Mouse (Mus musculus) forebrain, postnatal 0 days (tissue): Measurements from ENCODE around the gene Itgae. TPM values are rescaled to one million over a fixed set of nuclear protein-coding genes. Genes with fewer than 3 reads are reported as not detected.
A peak's percentile ranks its signal among the peaks of the same experiment; 100 is the strongest.

Experiments
- ATAC-seq: fragments of 200-750 bp; cut with Nextera tagmentation; 2 replicates; pipeline ENCODE4 v1.8.0; 2017; ENCODE audit warnings: mild to moderate bottlenecking, moderate library complexity
- DNase-seq: peaks from one replicate; pipeline ENCODE4 v3.0.0-alpha.2; 2015
- H3K27ac ChIP-seq: fragments of 300-500 bp; sonication (generic); 2 replicates; pipeline ENCODE4 v1.5.1; 2014; ENCODE audit warnings: low read depth, mild to moderate bottlenecking, antibody characterized with exemption, low read length, moderate library complexity, mixed read lengths
- H3K27me3 ChIP-seq: fragments of 300-500 bp; sonication (generic); 2 replicates; pipeline ENCODE4 v1.6.1; 2014; ENCODE audit warnings: mild to moderate bottlenecking, low read length, mixed read lengths; ENCODE audit not compliant: insufficient read depth
- H3K36me3 ChIP-seq: fragments of 300-500 bp; sonication (generic); 2 replicates; pipeline ENCODE4 v1.6.1; 2014; ENCODE audit warnings: mild to moderate bottlenecking, moderate library complexity; ENCODE audit not compliant: insufficient read depth
- H3K4me1 ChIP-seq: fragments of 300-500 bp; sonication (generic); 2 replicates; pipeline ENCODE4 v1.6.1; 2014; ENCODE audit warnings: antibody characterized with exemption; ENCODE audit not compliant: insufficient read depth
- H3K4me2 ChIP-seq: fragments of 300-500 bp; sonication (generic); 2 replicates; pipeline ENCODE4 v1.6.1; 2014; ENCODE audit warnings: low read depth, mild to moderate bottlenecking, moderate library complexity
- H3K4me3 ChIP-seq: fragments of 300-500 bp; sonication (generic); 2 replicates; pipeline ENCODE4 v1.5.1; 2014; ENCODE audit warnings: low read depth, low read length, mixed read lengths
- H3K9ac ChIP-seq: fragments of 300-500 bp; sonication (generic); 2 replicates; pipeline ENCODE4 v1.6.1; 2014; ENCODE audit warnings: mild to moderate bottlenecking
- H3K9me3 ChIP-seq: fragments of 300-500 bp; sonication (generic); 2 replicates; pipeline ENCODE4 v1.6.1; 2016; ENCODE audit warnings: low read length
- CTCF ChIP-seq: sonication (generic); IDR thresholded peaks from 2 replicates; pipeline ENCODE4 v1.5.1; 2016; ENCODE audit warnings: antibody characterized with exemption, control low read depth, low read depth
- WGBS: fragments of 180-500 bp; shearing (Covaris S2); extraction: QIAGEN DNeasy Blood & Tissue Kit; methylation state at CpG from one replicate; pipeline ENCODE4 v1.1.7; 2014; 5-methylcytosine and 5-hydroxymethylcytosine counted together
- polyA plus RNA-seq: library from polyadenylated mRNA; unstranded; fragments of >200 nt; fragmentation: Nextera tagmentation; extraction: Ambion mirVana; gene quantifications from 2 replicates; pipeline ENCODE4 v1.2.1, GENCODE M21; 2015
- total RNA-seq: library from RNA; depleted of rRNA; stranded (reverse); fragments of >200 nt; gene quantifications from 2 replicates; pipeline ENCODE4 v1.2.3, GENCODE M21; 2014

The Itgae gene
- total and polyA plus RNA-seq, 2 experiments from 2014 or later = 0.21 to 0.24 TPM

- Histone ChIP-seq H3K4me2 (no peak overlapping the region), H3K9me3 (no peaks in the 10 kb centered on the region), H3K4me3 (no peak overlapping the region), H3K27me3 (no peaks in the 10 kb centered on the region), H3K36me3 (peaks cover 44% of the 10 kb centered on the region), H3K27ac (no peak overlapping the region), H3K9ac (no peak overlapping the region), H3K4me1 (no peaks in the 10 kb centered on the region)
- TF ChIP-seq CTCF = no peak
- ATAC-seq (no peak), DNase-seq (no peak)
- 88% methylated on average over 5 of the region's 5 CpGs for WGBS
These were observed 32.7 kb upstream of the Itgae start for GRCm38 (mm10) chr11:73057701-73058100.

GRCm38 (mm10) chr11:73059630-73060029 is 30.8 kb upstream of the Itgae start:
- Histone ChIP-seq H3K4me2 (no peak overlapping the region), H3K9ac (no peak overlapping the region), H3K36me3 (peaks cover 31% of the 10 kb centered on the region), H3K4me3 (no peak overlapping the region), H3K9me3 (no peaks in the 10 kb centered on the region), H3K27ac (no peak overlapping the region), H3K4me1 (no peaks in the 10 kb centered on the region), H3K27me3 (no peaks in the 10 kb centered on the region)
- no peak for TF ChIP-seq CTCF
- DNase-seq (no peak), ATAC-seq (no peak)
- WGBS = 95% methylated on average over 3 of the region's 3 CpGs

DNA sequence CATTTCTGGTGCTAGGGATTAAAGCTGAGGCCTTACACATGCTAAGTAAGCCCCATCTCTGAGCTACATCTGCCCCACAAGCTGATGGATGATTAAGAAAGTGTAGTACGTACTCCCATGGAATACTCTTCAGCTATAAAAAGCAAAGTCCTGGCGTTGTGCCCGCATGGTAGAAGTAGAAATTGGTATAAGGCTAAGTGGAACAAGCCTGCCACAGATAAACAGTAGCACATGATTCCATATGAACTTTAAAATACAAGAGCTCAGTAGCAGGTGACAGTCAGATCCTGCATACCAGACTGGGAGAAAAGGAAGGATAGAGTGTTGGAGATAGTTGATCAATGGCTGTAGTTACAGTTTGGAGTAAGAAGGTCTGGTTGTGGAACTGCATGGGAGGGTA is 29.0 kb upstream of the Itgae start:
- 94% methylated on average over 3 of the region's 3 CpGs for WGBS
- DNase-seq (no peak), ATAC-seq (no peak)
- no peaks in the 10 kb centered on the region for H3K27me3 ChIP-seq
- no peak for TF ChIP-seq CTCF
- H3K4me1 ChIP-seq = no peaks in the 10 kb centered on the region
- H3K36me3 ChIP-seq = peaks cover 27% of the 10 kb centered on the region
- H3K9me3 ChIP-seq = no peaks in the 10 kb centered on the region
- no peak overlapping the region for H3K9ac ChIP-seq
- H3K4me3 ChIP-seq = no peak overlapping the region
- no peak overlapping the region for H3K27ac ChIP-seq
- H3K4me2 ChIP-seq = no peak overlapping the region

DNA sequence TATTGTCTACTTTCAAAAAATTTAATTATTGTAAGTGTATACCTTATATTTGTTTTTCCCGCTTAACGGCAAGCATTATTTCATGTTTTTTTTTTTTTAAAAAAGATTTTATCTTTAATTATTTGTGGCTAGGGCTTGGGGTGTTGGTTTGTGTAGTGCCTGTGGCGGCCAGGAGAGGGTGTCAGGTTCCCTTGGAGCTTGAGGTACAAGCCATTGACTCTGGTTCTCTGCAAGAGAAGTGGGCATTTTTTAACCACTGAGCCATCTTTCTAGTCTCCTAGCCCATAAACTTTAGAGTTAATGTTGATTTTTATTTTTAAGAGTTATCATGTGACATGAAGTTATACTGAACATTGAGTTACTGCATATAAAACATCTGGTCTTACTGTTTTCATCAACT is 18.5 kb upstream of the Itgae start:
- no peaks in the 10 kb centered on the region for H3K27me3 ChIP-seq
- H3K9ac ChIP-seq = no peak overlapping the region
- H3K9me3 ChIP-seq = no peaks in the 10 kb centered on the region
- H3K4me3 ChIP-seq = no peak overlapping the region
- TF ChIP-seq CTCF = peak; percentile 63
- DNase-seq (no peak), ATAC-seq (no peak)
- H3K4me2 ChIP-seq = no peak overlapping the region
- no peaks in the 10 kb centered on the region for H3K4me1 ChIP-seq
- 86% methylated on average over 3 of the region's 3 CpGs for WGBS
- H3K27ac ChIP-seq = no peak overlapping the region
- peaks cover 56% of the 10 kb centered on the region for H3K36me3 ChIP-seq

GRCm38 (mm10) chr11:73076295-73076694 is 14.1 kb upstream of the Itgae start:
- ATAC-seq (no peak), DNase-seq (no peak)
- 78% methylated on average over 4 of the region's 4 CpGs for WGBS
- H3K9me3 ChIP-seq = no peaks in the 10 kb centered on the region
- no peak overlapping the region for H3K9ac ChIP-seq
- peaks cover 63% of the 10 kb centered on the region for H3K36me3 ChIP-seq
- H3K27me3 ChIP-seq = no peaks in the 10 kb centered on the region
- H3K4me2 ChIP-seq = no peak overlapping the region
- H3K4me1 ChIP-seq = no peaks in the 10 kb centered on the region
- H3K4me3 ChIP-seq = no peak overlapping the region
- H3K27ac ChIP-seq = no peak overlapping the region
- TF ChIP-seq CTCF = no peak

DNA sequence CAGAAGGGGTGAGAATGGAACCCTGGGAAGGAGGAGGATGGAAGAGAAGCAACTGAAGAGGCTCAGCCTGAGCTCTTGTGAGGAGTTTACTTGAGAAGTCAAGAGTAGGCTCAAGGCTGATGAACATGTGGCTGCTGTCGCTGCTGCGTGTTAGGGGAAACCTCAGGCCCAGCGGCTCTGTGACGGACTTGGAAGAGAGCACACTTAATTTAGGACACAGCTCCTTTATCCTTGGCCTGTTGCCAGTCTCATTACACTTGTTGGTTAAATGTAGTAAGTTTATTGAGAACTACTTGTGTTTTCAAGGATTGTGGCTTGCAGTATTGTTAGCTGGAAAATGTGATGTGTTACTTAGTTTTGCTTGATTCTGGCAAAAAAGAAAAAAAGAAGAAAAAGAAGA is 13.7 kb upstream of the Itgae start:
- no peaks in the 10 kb centered on the region for H3K27me3 ChIP-seq
- TF ChIP-seq CTCF = no peak
- H3K36me3 ChIP-seq = peaks cover 61% of the 10 kb centered on the region
- WGBS = 53% methylated on average over 4 of the region's 4 CpGs
- H3K9ac ChIP-seq = no peak overlapping the region
- H3K4me1 ChIP-seq = no peaks in the 10 kb centered on the region
- no peaks in the 10 kb centered on the region for H3K9me3 ChIP-seq
- H3K27ac ChIP-seq = no peak overlapping the region
- ATAC-seq = no peak
- H3K4me2 ChIP-seq = no peak overlapping the region
- no peak for DNase-seq
- no peak overlapping the region for H3K4me3 ChIP-seq

- no peak overlapping the region for H3K27ac ChIP-seq
- H3K4me2 ChIP-seq = no peak overlapping the region
- H3K9me3 ChIP-seq = no peaks in the 10 kb centered on the region
- no peaks in the 10 kb centered on the region for H3K27me3 ChIP-seq
- no peak for ATAC-seq
- WGBS = 76% methylated on average over 6 of the region's 6 CpGs
- peaks cover 61% of the 10 kb centered on the region for H3K36me3 ChIP-seq
- H3K4me1 ChIP-seq = no peaks in the 10 kb centered on the region
- no peak overlapping the region for H3K9ac ChIP-seq
- DNase-seq = no peak
- no peak overlapping the region for H3K4me3 ChIP-seq
- no peak for TF ChIP-seq CTCF
These were observed 13.1 kb upstream of the Itgae start for GRCm38 (mm10) chr11:73077211-73077720.
